Mouse (Mus musculus) heart, adult 2 months (tissue): ENCODE data around the gene Nckap5.

ENCODE experiments used
- CTCF ChIP-seq: fragments of 200-600 bp; IDR thresholded peaks from 2 replicates; pipeline ENCODE4 v1.8.1; 2022; ENCODE audit warnings: antibody characterized with exemption, mild to moderate bottlenecking, moderate library complexity
- POLR2A ChIP-seq: fragments of 200-500 bp; IDR thresholded peaks from 2 replicates; pipeline ENCODE4 v1.6.1; 2011; ENCODE audit warnings: mild to moderate bottlenecking, low read depth, low read length, control low read depth; ENCODE audit not compliant: insufficient read depth

- TF ChIP-seq CTCF (no peak), POLR2A (no peak)
Observed at GRCm38 (mm10) chr1:126042886-126043285, 787.7 kb downstream of the Nckap5 start.
